Mouse (Mus musculus): ENCODE results near the gene Sort1. TPM values are rescaled to one million over a fixed set of nuclear protein-coding genes. Genes with fewer than 3 reads are reported as not detected.

Gene Sort1
- polyA plus RNA-seq, 1 experiment: 6.0 TPM

GRCm38 (mm10) chr3:108287811-108288805 is 4.2 kb downstream of the Sort1 start:
- Histone ChIP-seq H3K27me3 (ENCODE audit: control insufficient read depth, insufficient read depth, insufficient read length) (peaks cover 43% of the 10 kb centered on the region), H3K4me2 (ENCODE audit: low read depth) (no peak overlapping the region), H3K79me2 (ENCODE audit: control insufficient read depth, insufficient read depth) (no peaks in the 10 kb centered on the region), H3K4me3 (no peak overlapping the region), H3ac (ENCODE audit: control insufficient read depth, insufficient read length) (no peak overlapping the region), H3K36me3 (ENCODE audit: control insufficient read depth, insufficient read depth) (no peaks in the 10 kb centered on the region)
- TF ChIP-seq TCF3 (IDR thresholded peaks at IDR 0.05; ENCODE audit: insufficient read length, low read depth) (no peak), CEBPB (IDR thresholded peaks at IDR 0.05; ENCODE audit: insufficient read depth, poor library complexity, severe bottlenecking) (no peak), E2F4 (IDR thresholded peaks at IDR 0.05; ENCODE audit: insufficient read depth) (no peak), TCF12 (IDR thresholded peaks at IDR 0.05; ENCODE audit: insufficient read depth, poor library complexity, severe bottlenecking) (no peak), POLR2AphosphoS2 (IDR thresholded peaks at IDR 0.05; ENCODE audit: insufficient read length, low read depth) (no peak)

- no peak overlapping the region for H3ac ChIP-seq (ENCODE audit: control insufficient read depth, insufficient read length)
- H3K36me3 ChIP-seq (ENCODE audit: control insufficient read depth, insufficient read depth): no peaks in the 10 kb centered on the region
- no peak overlapping the region for H3K4me2 ChIP-seq (ENCODE audit: low read depth)
- no peak for TF ChIP-seq MYOG (IDR thresholded peaks at IDR 0.05; ENCODE audit: control insufficient read depth in 1 of 3, insufficient read depth in 1 of 3, insufficient read length in 2 of 3, low read depth in 2 of 3)
- no peak for TF ChIP-seq E2F4 (IDR thresholded peaks at IDR 0.05; ENCODE audit: insufficient read depth)
- TF ChIP-seq POLR2AphosphoS2 (IDR thresholded peaks at IDR 0.05; ENCODE audit: insufficient read length, low read depth): no peak
- no peak for TF ChIP-seq REST (IDR thresholded peaks at IDR 0.05; ENCODE audit: insufficient read depth, insufficient read length)
- peaks cover 36% of the 10 kb centered on the region for H3K27me3 ChIP-seq (ENCODE audit: control insufficient read depth, insufficient read depth, insufficient read length)
- H3K79me2 ChIP-seq (ENCODE audit: control insufficient read depth, insufficient read depth): no peaks in the 10 kb centered on the region
- H3K4me3 ChIP-seq: no peak overlapping the region
Observed at GRCm38 (mm10) chr3:108289311-108290130, 5.6 kb downstream of the Sort1 start.

- Histone ChIP-seq H3K79me2 (ENCODE audit: control insufficient read depth, insufficient read depth) (no peaks in the 10 kb centered on the region), H3K4me3 (no peak overlapping the region), H3K4me2 (ENCODE audit: low read depth) (no peak overlapping the region), H3K27me3 (ENCODE audit: control insufficient read depth, insufficient read depth, insufficient read length) (peaks cover 34% of the 10 kb centered on the region), H3ac (ENCODE audit: control insufficient read depth, insufficient read length) (no peak overlapping the region), H3K36me3 (ENCODE audit: control insufficient read depth, insufficient read depth) (no peaks in the 10 kb centered on the region)
- no peak for TF ChIP-seq USF1 (IDR thresholded peaks at IDR 0.05; ENCODE audit: low read depth)
- TF ChIP-seq CEBPB (IDR thresholded peaks at IDR 0.05; ENCODE audit: insufficient read depth, poor library complexity, severe bottlenecking): no peak
- TF ChIP-seq SRF (IDR thresholded peaks at IDR 0.05; ENCODE audit: control insufficient read depth, insufficient read length, low read depth): no peak
- TF ChIP-seq MYOG (IDR thresholded peaks at IDR 0.05; ENCODE audit: control insufficient read depth in 1 of 3, insufficient read depth in 1 of 3, insufficient read length in 2 of 3, low read depth in 2 of 3): no peak
- no peak for TF ChIP-seq TCF12 (IDR thresholded peaks at IDR 0.05; ENCODE audit: insufficient read depth, poor library complexity, severe bottlenecking)
- no peak for TF ChIP-seq MAX (IDR thresholded peaks at IDR 0.05; ENCODE audit: low read depth)
- no peak for TF ChIP-seq REST (IDR thresholded peaks at IDR 0.05; ENCODE audit: insufficient read depth, insufficient read length)
- TF ChIP-seq E2F4 (IDR thresholded peaks at IDR 0.05; ENCODE audit: insufficient read depth): no peak
- no peak for TF ChIP-seq MYOD1 (IDR thresholded peaks at IDR 0.05; ENCODE audit: control insufficient read depth in 1 of 3, insufficient read length in 2 of 3, low read depth in 2 of 3)
- no peak for TF ChIP-seq POLR2AphosphoS2 (IDR thresholded peaks at IDR 0.05; ENCODE audit: insufficient read length, low read depth)
- TF ChIP-seq POLR2A (IDR thresholded peaks at IDR 0.05; ENCODE audit: insufficient read length, low read depth): no peak
Observed at GRCm38 (mm10) chr3:108291036-108291799, 7.3 kb downstream of the Sort1 start.

- H3K79me2 ChIP-seq (ENCODE audit: control insufficient read depth, insufficient read depth): no peaks in the 10 kb centered on the region
- H3K4me3 ChIP-seq: no peak overlapping the region
- H3K36me3 ChIP-seq (ENCODE audit: control insufficient read depth, insufficient read depth): no peaks in the 10 kb centered on the region
- H3K4me2 ChIP-seq (ENCODE audit: low read depth): no peak overlapping the region
- peaks cover 15% of the 10 kb centered on the region for H3K27me3 ChIP-seq (ENCODE audit: control insufficient read depth, insufficient read depth, insufficient read length)
- H3ac ChIP-seq (ENCODE audit: control insufficient read depth, insufficient read length): no peak overlapping the region
- TF ChIP-seq CEBPB (IDR thresholded peaks at IDR 0.05; ENCODE audit: insufficient read depth, poor library complexity, severe bottlenecking) (no peak), MYOG (IDR thresholded peaks at IDR 0.05; ENCODE audit: control insufficient read depth in 1 of 3, insufficient read depth in 1 of 3, insufficient read length in 2 of 3, low read depth in 2 of 3) (no peak), REST (IDR thresholded peaks at IDR 0.05; ENCODE audit: insufficient read depth, insufficient read length) (no peak), POLR2A (IDR thresholded peaks at IDR 0.05; ENCODE audit: insufficient read length, low read depth) (no peak), TCF3 (IDR thresholded peaks at IDR 0.05; ENCODE audit: insufficient read length, low read depth) (no peak), SRF (IDR thresholded peaks at IDR 0.05; ENCODE audit: control insufficient read depth, insufficient read length, low read depth) (no peak), MAX (IDR thresholded peaks at IDR 0.05; ENCODE audit: low read depth) (no peak)
Observed at GRCm38 (mm10) chr3:108294398-108294797, 10.5 kb downstream of the Sort1 start.

All from myocyte (in vitro differentiated cells).